Mouse (Mus musculus) limb, embryonic 13.5 days (tissue): Measurements from ENCODE around the gene Tbc1d30. TPM values are rescaled to one million over a fixed set of nuclear protein-coding genes. Genes with fewer than 3 reads are reported as not detected.

Experiments
- ATAC-seq: fragments of 200-750 bp; cut with Nextera tagmentation; 2 replicates; pipeline ENCODE4 v1.8.0; 2017; ENCODE audit warnings: low read depth, moderate number of reproducible peaks, moderate TSS enrichment; ENCODE audit not compliant: low FRiP score
- H3K27ac ChIP-seq: fragments of 300-500 bp; sonication (generic); 2 replicates; pipeline ENCODE4 v1.5.1; 2015; ENCODE audit warnings: inconsistent platforms, mild to moderate bottlenecking, moderate library complexity
- H3K27me3 ChIP-seq: fragments of 300-500 bp; sonication (generic); 2 replicates; pipeline ENCODE4 v1.6.1; 2015; ENCODE audit warnings: mild to moderate bottlenecking, inconsistent platforms
- H3K36me3 ChIP-seq: fragments of 300-500 bp; sonication (generic); 2 replicates; pipeline ENCODE4 v1.6.1; 2015; ENCODE audit warnings: inconsistent platforms, mild to moderate bottlenecking, moderate library complexity
- H3K4me1 ChIP-seq: fragments of 300-500 bp; sonication (generic); 2 replicates; pipeline ENCODE4 v1.6.1; 2015; ENCODE audit warnings: inconsistent platforms
- H3K4me2 ChIP-seq: fragments of 300-500 bp; sonication (generic); replicated peaks from 2 replicates; pipeline ENCODE4 v1.6.1; 2015; ENCODE audit warnings: inconsistent platforms, mild to moderate bottlenecking, moderate library complexity
- H3K4me3 ChIP-seq: fragments of 300-500 bp; sonication (generic); 2 replicates; pipeline ENCODE4 v1.5.1; 2015; ENCODE audit warnings: moderate library complexity, mild to moderate bottlenecking, inconsistent platforms
- H3K9ac ChIP-seq: fragments of 300-500 bp; sonication (generic); 2 replicates; pipeline ENCODE4 v1.6.1; 2015; ENCODE audit warnings: mild to moderate bottlenecking, inconsistent platforms
- H3K9me3 ChIP-seq: fragments of 300-500 bp; sonication (generic); 2 replicates; pipeline ENCODE4 v1.6.1; 2016; ENCODE audit warnings: inconsistent platforms
- WGBS: fragments of 180-500 bp; shearing (Covaris S2); methylation state at CpG from one replicate; pipeline ENCODE4 v1.1.7; 2015; 5-methylcytosine and 5-hydroxymethylcytosine counted together
- polyA plus RNA-seq: library from polyadenylated mRNA; unstranded; fragments of >200 nt; fragmentation: Nextera tagmentation; extraction: Ambion mirVana; gene quantifications from 2 replicates; pipeline ENCODE4 v1.2.1, GENCODE M21; 2015

The Tbc1d30 gene
- polyA plus RNA-seq, 1 experiment from 2014 or later = 0.64 TPM

DNA sequence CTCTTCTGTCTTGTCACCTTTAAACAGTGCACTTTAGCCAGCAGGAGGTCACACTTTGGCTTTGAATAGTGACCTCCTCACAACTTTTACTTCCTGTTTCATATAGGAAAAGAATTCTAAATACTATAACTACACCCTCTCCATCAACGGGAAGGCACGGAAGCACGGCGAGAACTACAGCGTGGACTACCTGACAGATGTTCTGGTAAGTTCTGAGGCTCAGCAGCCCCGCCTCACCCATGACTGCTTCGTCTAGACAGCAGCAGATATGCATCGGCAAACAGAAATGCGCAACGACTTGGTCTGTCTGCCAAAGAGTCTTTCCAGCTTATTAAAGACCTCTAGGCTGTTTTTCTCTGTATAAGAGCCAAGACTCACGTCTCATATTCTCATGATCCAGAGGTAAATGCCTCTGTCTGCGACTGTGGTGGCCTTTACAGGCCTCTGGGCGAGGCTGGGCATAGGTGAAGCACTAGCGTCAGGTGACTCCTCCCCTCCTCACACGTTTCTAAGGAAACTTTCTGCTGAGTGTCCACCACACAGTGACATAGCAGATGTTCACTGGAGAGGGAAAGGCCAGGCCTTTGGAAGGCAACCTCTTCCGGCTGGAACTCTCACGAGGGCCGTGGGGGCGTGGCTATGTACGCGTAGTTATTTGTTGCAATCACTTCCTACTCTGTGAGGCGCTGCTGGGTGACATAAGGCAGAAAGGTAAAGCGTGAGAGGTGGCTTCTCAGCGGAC lies 25.6 kb upstream of the Tbc1d30 start:
- Histone ChIP-seq H3K27ac (no peak overlapping the region), H3K36me3 (peaks cover 88% of the 10 kb centered on the region), H3K4me1 (0 out of 2 replicates have a peak, but pooled peaks cover 6% of the 10 kb centered on the region), H3K4me3 (no peak overlapping the region), H3K4me2 (no peak overlapping the region), H3K9ac (no peak overlapping the region; the same call in 1 of the 2 replicates), H3K9me3 (no peaks in the 10 kb centered on the region), H3K27me3 (no peaks in the 10 kb centered on the region)
- ATAC-seq = no peak
- 89% methylated on average over 24 of the region's 24 CpGs for WGBS

DNA sequence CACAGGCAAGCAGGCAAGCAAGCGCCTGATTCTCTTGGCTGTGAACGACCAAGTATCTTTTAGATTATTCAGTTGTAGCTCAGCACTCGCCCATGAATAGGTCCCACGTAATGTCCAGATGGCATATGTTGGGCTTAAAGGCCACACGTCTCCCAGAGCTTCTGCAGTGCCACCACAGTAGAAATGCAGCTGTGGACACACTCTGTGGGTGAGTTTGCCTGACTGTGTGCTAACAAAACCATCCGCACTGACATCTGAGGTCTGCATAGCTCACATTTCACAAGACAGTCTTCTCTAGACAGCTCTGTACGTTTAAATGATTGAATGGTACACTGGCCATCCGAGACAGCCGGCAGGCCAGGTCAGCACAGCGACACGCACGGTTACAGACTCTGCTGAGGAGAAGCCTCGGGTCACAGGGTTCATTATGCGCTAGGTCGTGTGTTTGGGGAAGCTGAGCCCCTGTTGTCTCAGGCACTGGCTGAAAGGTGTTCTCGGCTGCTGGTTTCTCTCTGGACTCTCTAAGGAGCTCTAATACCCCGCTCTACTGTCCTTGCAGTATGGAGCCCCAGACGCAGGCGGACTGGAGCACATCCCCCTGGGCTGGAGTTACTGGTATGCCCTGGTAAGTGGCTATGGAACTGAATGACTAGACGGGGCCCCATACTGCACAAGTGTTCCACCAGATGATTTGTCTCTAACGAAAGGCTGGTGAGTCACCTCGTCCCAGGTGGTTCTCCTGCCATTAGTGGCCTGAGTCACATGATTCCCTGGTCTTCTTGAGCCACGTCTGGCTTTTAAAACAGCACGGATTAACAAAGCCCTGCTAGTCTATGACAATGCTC lies 24.8 kb upstream of the Tbc1d30 start:
- H3K9ac ChIP-seq = peak overlapping the region; percentile 19; the same call in 1 of the 2 replicates
- H3K27ac ChIP-seq = no peak overlapping the region
- H3K4me1 ChIP-seq = 0 out of 2 replicates have a peak, but pooled peaks cover 6% of the 10 kb centered on the region
- no peak overlapping the region for H3K4me3 ChIP-seq
- no peaks in the 10 kb centered on the region for H3K9me3 ChIP-seq
- H3K27me3 ChIP-seq = no peaks in the 10 kb centered on the region
- peaks cover 86% of the 10 kb centered on the region for H3K36me3 ChIP-seq
- 76% methylated on average over 24 of the region's 24 CpGs for WGBS
- no peak overlapping the region for H3K4me2 ChIP-seq
- no peak for ATAC-seq

DNA sequence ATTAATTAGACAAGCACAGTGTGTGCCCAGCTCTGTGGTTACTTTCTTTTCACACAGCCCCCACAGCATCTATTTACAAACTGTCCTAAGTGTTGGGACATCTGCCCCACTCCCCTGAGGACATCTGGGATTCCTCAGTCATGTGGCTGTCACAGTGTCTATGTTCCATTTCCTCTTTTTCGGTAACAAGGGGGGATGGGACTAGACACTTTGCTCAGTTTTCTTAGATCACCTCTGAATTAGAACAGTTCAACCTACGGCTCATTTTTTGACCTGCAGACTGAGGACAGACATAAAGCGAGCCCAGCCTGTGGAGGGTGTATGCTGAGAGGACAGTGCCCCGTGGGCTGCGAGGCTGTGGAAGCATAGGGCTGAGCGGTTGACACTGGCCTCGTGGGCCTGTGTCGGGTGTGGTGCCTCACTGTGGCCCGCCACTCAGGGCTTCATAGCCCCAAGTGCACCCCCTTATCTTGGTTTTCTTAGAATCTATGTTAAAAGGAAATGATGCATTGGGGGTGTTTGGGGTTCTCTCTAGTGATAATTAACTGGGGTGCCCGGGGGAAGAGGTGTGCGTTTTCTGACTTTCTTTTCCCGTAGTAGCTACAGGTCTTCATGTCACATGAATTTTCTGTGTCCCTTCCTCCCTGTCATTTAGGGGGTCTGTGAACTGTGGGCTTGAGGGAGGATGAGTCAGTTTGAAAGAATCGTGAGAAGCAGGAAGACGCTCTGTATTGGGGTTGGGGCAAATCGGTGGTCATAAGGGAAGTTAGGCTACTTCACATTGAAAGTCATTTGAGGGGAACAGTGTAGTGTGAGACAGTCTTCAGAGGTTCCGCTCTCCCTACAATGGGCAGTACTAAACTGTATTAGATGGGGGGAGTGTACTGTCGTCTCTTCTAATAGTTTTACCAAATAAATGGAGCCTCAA lies 23.9 kb upstream of the Tbc1d30 start:
- Histone ChIP-seq H3K9ac (no peak overlapping the region), H3K9me3 (no peaks in the 10 kb centered on the region), H3K27me3 (no peaks in the 10 kb centered on the region), H3K27ac (no peak overlapping the region), H3K4me2 (no peak overlapping the region), H3K4me1 (0 out of 2 replicates have a peak, but pooled peaks cover 6% of the 10 kb centered on the region), H3K4me3 (no peak overlapping the region), H3K36me3 (peaks cover 88% of the 10 kb centered on the region)
- no peak for ATAC-seq
- WGBS = 87% methylated on average over 17 of the region's 17 CpGs

DNA sequence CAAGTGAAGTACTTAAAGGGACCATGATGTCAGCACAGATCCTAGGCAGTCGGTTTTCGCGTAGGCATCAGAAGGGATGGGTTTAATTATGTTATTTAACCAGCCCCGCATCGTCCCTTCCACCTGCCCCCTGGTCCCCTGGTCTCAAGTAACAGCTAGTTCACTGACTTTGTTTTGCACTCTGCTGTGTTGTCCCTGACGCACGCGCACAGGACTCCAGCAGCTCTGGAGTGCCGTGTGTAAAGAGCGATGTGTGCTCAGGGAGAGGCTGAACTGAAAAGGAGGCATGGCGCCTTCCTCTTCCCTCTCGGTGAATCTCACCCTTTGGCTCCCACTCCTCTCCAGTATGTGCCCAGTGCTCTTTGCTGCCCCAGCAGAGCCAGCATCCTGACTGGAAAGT lies 22.9 kb upstream of the Tbc1d30 start:
- H3K9ac ChIP-seq = no peak overlapping the region
- no peak overlapping the region for H3K4me3 ChIP-seq
- no peak overlapping the region for H3K27ac ChIP-seq
- ATAC-seq = no peak
- no peaks in the 10 kb centered on the region for H3K9me3 ChIP-seq
- H3K27me3 ChIP-seq = no peaks in the 10 kb centered on the region
- no peak overlapping the region for H3K4me2 ChIP-seq
- 49% methylated on average over 12 of the region's 12 CpGs for WGBS
- H3K4me1 ChIP-seq = 0 out of 2 replicates have a peak, but pooled peaks cover 6% of the 10 kb centered on the region
- H3K36me3 ChIP-seq = peaks cover 88% of the 10 kb centered on the region

DNA sequence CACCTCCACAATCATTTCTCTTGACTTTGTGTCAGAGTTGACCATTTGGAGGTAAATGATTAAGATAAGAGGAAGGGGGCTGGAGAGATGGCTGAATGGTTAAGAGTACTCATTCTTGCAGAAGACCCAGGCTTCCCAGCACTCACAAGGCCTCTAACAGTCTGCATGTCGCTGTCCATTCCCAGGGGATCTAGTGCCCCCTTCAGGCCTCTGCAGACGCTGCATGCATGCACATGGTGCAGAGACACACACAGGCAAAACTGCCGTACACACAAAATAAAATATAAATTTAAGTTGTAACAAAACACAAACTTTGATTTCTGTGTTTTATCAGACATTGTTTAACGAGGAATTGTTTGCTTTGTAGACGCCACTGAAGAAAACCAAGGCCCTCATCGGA lies 19.7 kb upstream of the Tbc1d30 start:
- Histone ChIP-seq H3K27me3 (no peaks in the 10 kb centered on the region), H3K4me3 (no peak overlapping the region), H3K27ac (no peak overlapping the region), H3K4me2 (no peak overlapping the region), H3K9ac (no peak overlapping the region), H3K9me3 (no peaks in the 10 kb centered on the region), H3K4me1 (peaks cover 22% of the 10 kb centered on the region), H3K36me3 (peaks cover 67% of the 10 kb centered on the region)
- no peak for ATAC-seq
- 91% methylated on average over 6 of the region's 6 CpGs for WGBS

DNA sequence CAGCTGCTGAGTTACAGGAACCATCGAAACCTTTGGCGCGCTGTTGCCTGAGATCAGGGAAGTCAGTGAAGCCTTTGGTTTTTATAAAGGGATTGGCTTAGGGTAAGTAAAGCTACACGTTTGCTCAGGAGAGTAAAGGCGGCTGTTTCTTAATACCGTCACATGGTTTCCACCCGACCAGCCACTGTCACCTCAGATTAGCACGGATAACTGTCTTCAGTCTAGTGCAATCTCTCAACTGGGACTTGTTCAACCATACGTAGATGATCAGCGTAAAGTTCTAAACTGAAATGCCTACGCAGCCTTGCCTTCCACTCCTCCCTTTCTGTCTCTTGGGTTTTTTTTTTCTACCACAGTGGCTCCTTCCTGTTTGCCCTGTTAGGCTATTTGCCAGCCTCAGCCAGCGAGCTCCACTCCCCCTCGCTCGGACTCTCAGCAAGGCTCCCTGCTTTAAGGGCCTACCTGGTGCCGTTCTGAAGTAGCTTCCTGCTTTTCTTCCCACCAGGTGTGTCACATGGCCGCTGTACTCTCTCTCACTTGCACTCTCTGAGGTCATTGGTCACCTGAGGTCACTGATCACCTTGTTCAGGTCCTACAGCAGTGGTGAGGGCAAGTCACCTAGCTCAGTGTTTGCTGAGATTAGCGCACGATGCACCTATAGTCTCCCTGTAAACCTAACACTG lies 17.8 kb upstream of the Tbc1d30 start:
- Histone ChIP-seq H3K36me3 (peaks cover 49% of the 10 kb centered on the region), H3K4me1 (peaks cover 27% of the 10 kb centered on the region), H3K27ac (no peak overlapping the region), H3K4me3 (no peak overlapping the region), H3K27me3 (no peaks in the 10 kb centered on the region), H3K9me3 (no peaks in the 10 kb centered on the region), H3K9ac (no peak overlapping the region), H3K4me2 (no peak overlapping the region)
- ATAC-seq = no peak
- WGBS = 89% methylated on average over 18 of the region's 18 CpGs

DNA sequence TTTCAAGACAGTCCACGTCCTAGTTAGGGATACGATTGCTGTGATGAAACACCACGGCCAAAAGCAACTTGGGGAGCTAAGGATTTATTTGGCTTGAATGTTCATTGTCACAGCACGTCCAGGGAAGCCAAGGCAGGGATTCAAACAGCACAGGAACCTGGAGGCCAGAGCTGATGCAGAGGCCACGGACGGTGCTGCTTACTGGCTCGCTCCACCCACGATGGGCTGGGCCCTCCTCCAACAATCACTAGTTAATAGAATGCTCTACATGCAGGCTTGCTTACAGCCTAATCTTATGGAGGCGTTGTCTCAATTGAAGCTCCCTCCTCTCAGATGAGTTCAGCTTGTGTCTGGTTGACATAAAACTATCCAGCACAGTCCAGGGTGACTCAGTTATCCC lies 16.7 kb upstream of the Tbc1d30 start:
- no peak overlapping the region for H3K4me3 ChIP-seq
- peaks cover 25% of the 10 kb centered on the region for H3K4me1 ChIP-seq
- H3K9ac ChIP-seq = no peak overlapping the region
- H3K27ac ChIP-seq = no peak overlapping the region
- H3K4me2 ChIP-seq = no peak overlapping the region
- no peak for ATAC-seq
- H3K9me3 ChIP-seq = no peaks in the 10 kb centered on the region
- 86% methylated on average over 9 of the region's 9 CpGs for WGBS
- H3K36me3 ChIP-seq = peaks cover 40% of the 10 kb centered on the region
- no peaks in the 10 kb centered on the region for H3K27me3 ChIP-seq

DNA sequence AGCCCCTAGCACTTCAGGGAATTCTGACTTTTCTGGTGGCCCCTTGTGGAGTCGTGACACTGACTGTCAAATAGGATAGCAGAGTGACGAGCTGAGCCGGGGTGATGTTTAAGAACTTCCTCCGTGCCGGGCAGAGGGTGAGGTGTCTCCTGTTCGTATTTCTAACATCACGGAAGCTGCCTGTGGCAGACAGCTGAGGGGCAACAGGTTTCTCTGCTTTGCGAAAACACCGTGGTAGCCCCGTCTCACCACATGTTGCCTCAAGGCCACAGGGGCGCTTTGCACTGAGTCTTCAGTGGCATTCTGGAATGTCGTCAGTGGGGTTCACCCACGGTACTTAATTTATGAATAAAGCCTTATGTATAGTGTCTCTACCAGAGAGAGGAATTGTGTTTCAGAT lies 16.2 kb upstream of the Tbc1d30 start:
- 0 out of 2 replicates have a peak overlapping the region, but pooled peaks have one; percentile 92 for H3K4me2 ChIP-seq
- ATAC-seq = no peak
- no peaks in the 10 kb centered on the region for H3K27me3 ChIP-seq
- H3K4me3 ChIP-seq = no peak overlapping the region
- WGBS = 81% methylated on average over 13 of the region's 13 CpGs
- no peak overlapping the region for H3K9ac ChIP-seq
- peaks cover 40% of the 10 kb centered on the region for H3K36me3 ChIP-seq
- H3K9me3 ChIP-seq = no peaks in the 10 kb centered on the region
- H3K27ac ChIP-seq = no peak overlapping the region
- H3K4me1 ChIP-seq = peaks cover 25% of the 10 kb centered on the region

DNA sequence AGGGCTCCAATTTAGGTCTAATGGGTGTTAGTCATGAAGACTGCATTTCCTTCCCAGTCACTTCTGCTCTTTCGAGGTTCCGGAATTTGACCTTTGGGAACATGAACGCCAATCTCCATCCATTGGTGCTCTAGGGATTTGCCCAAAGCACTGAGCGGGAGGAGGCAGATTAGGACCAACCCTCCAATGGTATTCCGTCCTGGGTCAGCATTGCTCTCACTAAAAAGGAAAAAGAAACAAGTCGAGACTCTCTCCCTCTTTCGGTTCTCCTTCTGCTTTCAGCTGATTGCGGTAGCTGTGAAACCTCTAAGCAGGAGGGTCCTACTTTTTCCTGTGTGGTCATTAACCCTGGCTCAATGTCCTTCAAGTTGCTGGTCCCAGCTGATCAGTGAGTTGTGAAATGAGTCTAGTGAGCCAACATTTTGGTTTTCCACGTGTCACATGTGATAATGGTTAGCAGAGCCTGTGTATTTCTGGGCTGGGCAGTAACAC lies 14.7 kb upstream of the Tbc1d30 start:
- no peaks in the 10 kb centered on the region for H3K27me3 ChIP-seq
- H3K27ac ChIP-seq = no peak overlapping the region
- ATAC-seq = no peak
- no peaks in the 10 kb centered on the region for H3K9me3 ChIP-seq
- peak overlapping the region; percentile 96 for H3K4me3 ChIP-seq
- H3K9ac ChIP-seq = peak overlapping the region; percentile 87
- peaks cover 25% of the 10 kb centered on the region for H3K4me1 ChIP-seq
- peak overlapping the region; percentile 92 for H3K4me2 ChIP-seq
- peaks cover 28% of the 10 kb centered on the region for H3K36me3 ChIP-seq
- 15% methylated on average over 9 of the region's 9 CpGs for WGBS

DNA sequence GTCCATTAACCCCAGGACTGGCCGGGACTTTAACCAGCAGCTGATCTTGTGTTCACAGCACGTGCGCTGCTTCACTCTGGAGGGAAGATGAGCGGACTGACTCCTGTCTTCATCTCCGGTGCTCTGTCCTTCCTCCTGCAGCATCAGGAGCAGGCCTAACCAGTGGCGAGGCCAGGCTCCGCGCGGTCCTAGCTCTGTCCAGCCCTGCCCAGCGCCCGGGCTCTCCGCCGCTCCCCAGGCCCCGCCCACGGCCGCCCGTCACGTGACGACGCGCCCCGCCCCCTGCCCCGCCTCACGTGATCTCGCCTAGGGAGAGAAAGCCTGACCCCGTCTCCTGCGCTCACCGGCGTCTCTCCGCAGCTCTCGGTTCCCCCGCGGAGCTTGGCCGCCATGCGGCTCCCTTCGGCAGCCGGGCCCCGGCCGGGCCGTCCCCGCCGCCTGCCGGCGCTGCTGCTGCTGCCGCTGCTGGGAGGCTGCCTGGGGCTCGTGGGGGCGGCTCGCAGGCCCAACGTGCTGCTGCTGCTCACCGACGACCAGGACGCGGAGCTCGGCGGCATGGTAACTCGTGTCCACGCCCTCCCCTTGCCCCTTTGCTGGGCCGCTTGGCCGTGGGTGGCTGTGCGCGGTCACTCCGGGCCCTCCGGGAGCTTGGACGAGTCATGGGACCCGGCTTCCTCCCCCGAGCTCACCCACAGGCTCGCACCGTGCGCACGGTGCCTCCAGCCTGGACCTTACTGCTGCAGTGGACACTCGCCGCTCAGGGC lies 13.9 kb upstream of the Tbc1d30 start, which contains the start of gene Gns:
Gns (plus strand) TSS at position 290 of the 764 bp plus-strand sequence.
- Histone ChIP-seq H3K4me3 (peak within 1 kb of the TSS; percentile 96), H3K36me3 (peaks cover 20% of the 10 kb centered on the region), H3K27me3 (no peaks in the 10 kb centered on the region), H3K27ac (peak within 1 kb of the TSS; percentile 65), H3K9ac (peak within 1 kb of the TSS; percentile 87), H3K4me2 (peak within 1 kb of the TSS; percentile 92), H3K9me3 (no peaks in the 10 kb centered on the region), H3K4me1 (peaks cover 25% of the 10 kb centered on the region)
- under 1% methylated on average over 71 of the region's 72 CpGs for WGBS
- peak; percentile 95 for ATAC-seq
